Mouse (Mus musculus) v-Abl transformed pro-B cells (cell line): ENCODE results near the gene Slc38a10.

Experiments
- in situ Hi-C, 2 experiments: fragments of 400-800 bp; cut with MboI; formaldehyde crosslinking; loops; one replicate each; pipeline ENCODE4 v1.15.1; 2025; ENCODE audit not compliant: unreplicated experiment in 2 of 2

Gene Slc38a10

GRCm38 (mm10) chr11:120151113-120151494, at the start of gene Slc38a10:
Slc38a10 (minus strand) TSS chr11:120151346.
- in situ Hi-C loops, result no loop called here

- in situ Hi-C loops, result no loop called here
Observed at GRCm38 (mm10) chr11:120200621-120201020, 49.5 kb upstream of the Slc38a10 start.

- in situ Hi-C loops, result no loop called here
Observed at GRCm38 (mm10) chr11:120199766-120200165, 48.6 kb upstream of the Slc38a10 start.

- in situ Hi-C loops, result no loop called here
Observed at GRCm38 (mm10) chr11:120198831-120199230, 47.7 kb upstream of the Slc38a10 start.

GRCm38 (mm10) chr11:120190526-120191412, 39.6 kb upstream of the Slc38a10 start:
- in situ Hi-C loops, result no loop called here

GRCm38 (mm10) chr11:120189459-120190312, 38.5 kb upstream of the Slc38a10 start:
- in situ Hi-C loops, result no loop called here

GRCm38 (mm10) chr11:120188481-120189441, 37.6 kb upstream of the Slc38a10 start:
- in situ Hi-C loops, result no loop called here

GRCm38 (mm10) chr11:120188102-120188480, 36.9 kb upstream of the Slc38a10 start:
- in situ Hi-C loops, result no loop called here

- in situ Hi-C loops, result no loop called here
Observed at GRCm38 (mm10) chr11:120187236-120188101, 36.3 kb upstream of the Slc38a10 start.

- in situ Hi-C loops, result no loop called here
Observed at GRCm38 (mm10) chr11:120186821-120187235, 35.7 kb upstream of the Slc38a10 start.

GRCm38 (mm10) chr11:120186145-120186740, 35.1 kb upstream of the Slc38a10 start:
- in situ Hi-C loops, result no loop called here

- in situ Hi-C loops, result no loop called here
Observed at GRCm38 (mm10) chr11:120185316-120186141, 34.4 kb upstream of the Slc38a10 start.

GRCm38 (mm10) chr11:120184371-120185315, 33.5 kb upstream of the Slc38a10 start:
- in situ Hi-C loops, result no loop called here

GRCm38 (mm10) chr11:120183708-120184107, 32.6 kb upstream of the Slc38a10 start:
- in situ Hi-C loops, result no loop called here

- in situ Hi-C loops, result no loop called here
Observed at GRCm38 (mm10) chr11:120183180-120183579, 32.0 kb upstream of the Slc38a10 start.

- in situ Hi-C loops, result no loop called here
Observed at GRCm38 (mm10) chr11:120182396-120183030, 31.4 kb upstream of the Slc38a10 start.

- in situ Hi-C loops, result no loop called here
Observed at GRCm38 (mm10) chr11:120181379-120181778, 30.2 kb upstream of the Slc38a10 start.
